Comparison of ENCODE assay signal across 15 mouse cellular contexts in the genomic region with DNA sequence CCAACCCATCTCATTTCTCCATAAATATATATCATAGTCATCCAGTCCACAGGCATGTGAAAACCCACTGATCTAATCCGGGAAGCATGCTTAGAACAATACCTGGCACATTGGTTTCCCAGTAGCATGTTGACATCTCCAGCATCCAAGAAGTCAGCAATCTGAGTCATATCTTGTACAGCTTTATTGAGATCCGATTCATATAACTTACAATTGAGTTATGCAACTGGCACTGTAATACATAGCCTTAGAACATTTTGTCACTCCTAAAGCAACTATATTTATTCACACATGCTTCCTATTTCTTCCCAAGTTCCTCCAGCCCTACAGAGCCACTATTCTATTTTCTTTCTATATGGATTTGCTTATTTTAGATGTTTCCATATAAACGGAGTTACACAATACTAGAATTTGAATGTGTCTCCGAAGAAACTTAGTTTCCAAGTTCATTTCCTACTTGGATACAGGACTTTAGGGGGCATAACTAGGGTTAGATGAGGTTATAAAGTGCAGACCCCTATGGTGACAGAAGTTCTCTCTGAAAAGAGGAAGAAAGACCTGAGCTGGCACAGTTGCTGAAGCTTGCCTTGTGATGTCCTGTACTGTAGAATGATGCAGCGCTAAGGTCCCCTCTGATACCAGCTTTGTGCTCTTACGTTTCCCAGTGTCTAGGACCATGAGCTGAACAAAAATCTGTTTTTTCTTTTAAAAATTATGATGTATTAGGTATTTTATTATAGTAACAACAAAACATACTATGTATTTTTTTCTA.
"Had no signal": no experiment of that assay in that cellular context is flagged by ENCODE, and none has a peak within 500 bp of the region (broad histone marks: within the 10 kb centered on the region; RNA-seq: fewer than 3 reads in every experiment).

No protein-coding gene starts in this region.

- H3K27ac ChIP-seq: kidney, postnatal 0 days; limb, embryonic 12.5 days; liver, embryonic 13.5 days; midbrain, embryonic 12.5 days; stomach, postnatal 0 days had no signal

- H3K4me3 ChIP-seq: limb, embryonic 12.5 days; liver, embryonic 13.5 days; megakaryocyte, embryonic 14.5 days; midbrain, embryonic 12.5 days had no signal

- H3K27me3 ChIP-seq: limb, embryonic 12.5 days; liver, embryonic 13.5 days; megakaryocyte, embryonic 14.5 days; midbrain, embryonic 12.5 days had no signal

- H3K36me3 ChIP-seq: limb, embryonic 12.5 days; midbrain, embryonic 12.5 days had no signal

- DNase-seq: kidney, adult 9 months; kidney, postnatal 36 days; liver; liver, embryonic 13.5 days; lung, adult 18-20 months; lung, postnatal 4 days; right cerebral cortex, postnatal 25 days; thymus, adult 18-20 months; thymus, postnatal 14 days had no signal

- H3K4me1 ChIP-seq: limb, embryonic 12.5 days; midbrain, embryonic 12.5 days had no signal

- H3K9me3 ChIP-seq: limb, embryonic 12.5 days; liver, embryonic 13.5 days; megakaryocyte, embryonic 14.5 days; midbrain, embryonic 12.5 days had no signal

- ATAC-seq: intestine, postnatal 0 days had no signal
